Mouse (Mus musculus) ovary, postnatal 10 days (tissue): ENCODE data around the gene Pigv.

Experiments used
- DNase-seq: peaks from one replicate; pipeline ENCODE4 v3.0.0; 2022; ENCODE audit warnings: low spot score

The Pigv gene

DNA sequence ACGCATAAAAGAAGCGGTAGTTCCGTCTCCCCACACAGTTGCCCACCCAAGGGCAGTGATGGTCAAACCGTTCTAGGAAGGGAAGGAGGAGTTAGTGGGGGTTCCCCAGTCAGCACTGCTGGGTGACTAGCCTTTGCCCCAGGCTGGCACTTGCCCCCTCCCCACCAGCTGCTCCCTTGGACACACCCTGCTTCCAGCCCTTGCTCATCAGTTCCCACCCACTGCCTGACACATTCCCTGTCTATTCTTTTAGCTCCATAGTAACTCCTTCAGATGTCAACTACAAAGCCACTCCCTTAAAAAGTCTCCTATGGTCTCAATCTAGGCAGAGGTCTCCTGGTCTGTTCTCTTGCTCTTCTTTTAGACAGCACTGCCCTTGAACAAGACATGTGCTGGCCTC lies 58.6 kb downstream of the Pigv start:
- DNase-seq: no peak

DNA sequence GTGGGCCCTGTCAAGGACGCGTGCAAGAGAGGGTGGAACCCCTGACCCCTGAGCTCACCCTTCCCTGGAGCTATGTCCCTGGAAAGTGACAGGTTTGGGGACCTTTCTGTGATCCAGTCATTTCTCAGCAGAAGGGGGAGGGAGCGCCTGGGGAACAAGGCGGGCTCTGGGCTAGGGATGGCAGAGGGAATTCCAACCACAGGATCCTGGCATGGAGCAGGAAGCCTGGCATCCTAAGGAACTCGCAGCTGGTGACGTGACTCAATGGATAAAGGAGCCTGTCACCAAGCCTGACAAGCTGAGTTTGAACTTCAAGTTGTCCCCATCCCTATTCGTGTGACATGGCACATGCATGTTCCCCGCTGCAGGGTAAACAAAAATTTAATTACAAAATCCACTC lies 59.4 kb downstream of the Pigv start:
- DNase-seq: no peak

DNA sequence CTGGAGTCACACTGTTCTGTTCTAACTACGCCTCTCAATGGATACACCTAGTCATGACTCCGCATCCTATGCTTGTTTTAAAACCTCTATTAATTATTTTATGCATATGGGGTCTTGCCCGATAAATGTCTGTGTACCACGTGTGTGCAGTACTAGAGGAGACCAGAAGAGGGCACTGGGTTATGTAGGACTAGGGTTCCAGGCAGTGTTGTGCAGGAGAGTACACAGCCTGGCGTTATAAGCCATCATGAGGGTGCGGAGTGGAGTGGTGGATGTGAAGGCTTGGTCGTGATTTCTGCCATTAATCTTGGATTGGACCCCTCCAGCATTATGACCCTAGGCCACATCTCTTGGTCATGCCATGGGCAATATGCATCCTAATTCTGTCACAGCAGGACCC lies 60.0 kb downstream of the Pigv start:
- DNase-seq: no peak

DNA sequence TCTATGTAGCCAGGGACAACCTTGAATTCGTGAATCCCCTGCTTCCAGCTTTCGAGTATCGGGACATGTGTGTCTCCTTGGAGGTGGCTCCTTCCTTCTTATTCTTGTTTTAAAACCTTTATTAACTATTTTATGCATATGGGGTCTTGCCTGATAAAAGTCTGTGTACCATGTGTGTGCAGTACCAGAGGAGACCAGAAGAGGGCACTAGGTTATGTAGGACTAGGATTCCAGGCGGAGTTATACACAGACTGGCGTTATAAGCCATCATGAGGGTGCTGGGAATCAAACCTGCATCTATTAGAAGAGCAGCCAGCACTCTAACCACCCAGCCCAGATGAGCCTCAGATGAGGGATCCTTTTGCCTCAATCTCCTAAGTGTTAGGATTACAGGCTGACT lies 60.6 kb downstream of the Pigv start:
- no peak for DNase-seq
